Mouse (Mus musculus): ENCODE data around the gene Capn11.

Gene Capn11

GRCm38 (mm10) chr17:45598891-45599290 is 60.2 kb downstream of the Capn11 start:
- no peak for DNase-seq (ENCODE audit: low read depth, low spot score)

GRCm38 (mm10) chr17:45598376-45598775 is 60.7 kb downstream of the Capn11 start:
- no peak for DNase-seq (ENCODE audit: low read depth, low spot score)

DNA sequence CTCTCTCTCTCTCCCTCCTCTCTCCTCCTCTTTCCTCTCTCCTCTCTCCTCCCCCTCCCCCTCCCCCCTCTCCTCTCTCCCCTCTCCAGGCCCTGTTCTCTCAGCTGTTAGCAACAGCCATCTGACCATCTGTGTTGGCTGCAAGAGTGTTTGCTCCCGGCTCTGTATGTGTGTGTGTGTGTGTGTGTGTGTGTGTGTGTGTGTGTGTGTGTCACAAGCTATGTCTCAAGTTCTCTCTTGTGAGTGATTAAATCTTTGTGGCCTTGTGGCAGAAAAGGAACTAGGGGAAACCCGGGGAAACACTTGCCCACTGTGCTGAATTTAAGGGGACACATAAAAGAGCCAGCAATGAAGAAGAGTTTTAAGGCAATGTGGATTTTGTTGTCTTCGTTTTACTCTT is 61.3 kb downstream of the Capn11 start:
- DNase-seq (ENCODE audit: low read depth, low spot score) = no peak

GRCm38 (mm10) chr17:45596631-45597396 is 62.3 kb downstream of the Capn11 start:
- no peak for DNase-seq (ENCODE audit: low read depth, low spot score)

DNA sequence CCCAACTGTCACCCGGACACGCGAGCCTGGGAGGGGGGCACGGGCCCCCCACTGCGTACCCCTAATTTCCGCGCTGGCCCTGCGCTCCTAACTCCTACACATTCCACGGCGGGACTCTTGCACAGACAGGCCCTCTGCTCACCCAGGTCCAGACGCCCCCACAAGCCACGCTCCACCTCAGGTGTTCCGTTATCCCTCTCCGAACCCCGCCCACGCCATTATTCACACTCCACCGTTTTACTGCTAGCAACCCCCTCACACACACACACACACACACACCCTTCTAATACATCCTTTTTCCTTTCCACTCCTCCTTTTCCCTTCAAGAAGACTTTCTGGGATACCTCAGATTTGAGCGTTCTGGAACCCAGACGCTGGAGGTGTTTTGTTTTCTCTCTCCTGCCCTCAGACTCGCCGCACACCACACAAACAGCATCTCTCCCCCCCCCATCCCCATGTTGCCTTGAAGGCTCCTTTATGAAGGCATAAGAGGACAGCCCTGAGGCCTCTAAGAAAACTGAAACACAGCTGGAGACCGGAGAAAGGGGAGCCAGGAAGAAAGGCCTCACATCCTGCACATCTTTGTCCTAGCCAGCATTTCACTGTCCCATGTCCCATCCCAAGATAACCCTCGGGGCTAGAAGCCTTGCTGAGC is 63.3 kb downstream of the Capn11 start:
- no peak for DNase-seq (ENCODE audit: low read depth, low spot score)

GRCm38 (mm10) chr17:45594881-45595735 is 64.0 kb downstream of the Capn11 start:
- no peak for DNase-seq (ENCODE audit: low read depth, low spot score)

- no peak for DNase-seq (ENCODE audit: low read depth, low spot score)
Observed at GRCm38 (mm10) chr17:45594195-45594594, 64.9 kb downstream of the Capn11 start.

GRCm38 (mm10) chr17:45593479-45593878 is 65.6 kb downstream of the Capn11 start:
- no peak for DNase-seq (ENCODE audit: low read depth, low spot score)

DNA sequence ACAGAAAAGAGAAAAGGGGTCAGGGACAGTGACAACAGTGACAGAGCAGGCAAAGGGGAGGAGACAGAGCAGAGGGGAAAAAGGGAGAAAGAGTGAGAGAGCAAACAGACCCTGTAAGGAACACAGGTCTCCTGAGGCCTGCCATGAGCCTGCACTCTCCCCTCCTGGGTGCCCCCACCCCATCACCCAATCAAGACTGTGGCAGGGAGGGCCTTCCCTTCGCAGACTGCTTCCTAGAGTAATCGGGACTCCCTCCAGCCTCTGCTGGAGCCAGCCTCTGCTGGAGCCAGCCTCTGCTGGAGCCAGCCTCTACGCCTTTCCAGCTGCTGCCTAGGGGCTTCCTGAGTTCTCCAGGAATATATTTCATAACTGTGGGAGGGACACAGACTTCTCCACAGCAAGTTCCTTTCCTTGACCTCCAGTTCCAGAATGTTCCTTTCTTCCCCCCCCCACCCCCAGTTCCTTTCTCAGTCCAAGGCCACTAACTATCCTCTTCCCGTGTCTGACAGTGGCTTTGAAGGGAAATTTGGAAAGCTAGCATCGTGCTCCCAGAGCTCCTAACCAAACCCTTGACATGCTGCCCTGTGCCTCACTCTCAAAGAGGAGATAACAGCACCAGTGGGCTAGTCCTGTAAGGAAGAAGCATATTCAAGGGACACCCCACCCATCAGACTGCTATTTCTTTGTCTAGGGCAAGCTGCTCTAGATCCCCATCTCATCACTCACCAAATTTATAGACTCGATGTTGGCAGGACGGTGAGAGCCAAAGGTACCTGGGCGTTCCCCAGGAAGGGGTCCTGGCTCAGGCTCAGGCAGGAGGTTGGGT is 66.3 kb downstream of the Capn11 start:
- DNase-seq (ENCODE audit: low read depth, low spot score) = no peak

GRCm38 (mm10) chr17:45591701-45592605 is 67.2 kb downstream of the Capn11 start:
- no peak for DNase-seq (ENCODE audit: low read depth, low spot score)

DNA sequence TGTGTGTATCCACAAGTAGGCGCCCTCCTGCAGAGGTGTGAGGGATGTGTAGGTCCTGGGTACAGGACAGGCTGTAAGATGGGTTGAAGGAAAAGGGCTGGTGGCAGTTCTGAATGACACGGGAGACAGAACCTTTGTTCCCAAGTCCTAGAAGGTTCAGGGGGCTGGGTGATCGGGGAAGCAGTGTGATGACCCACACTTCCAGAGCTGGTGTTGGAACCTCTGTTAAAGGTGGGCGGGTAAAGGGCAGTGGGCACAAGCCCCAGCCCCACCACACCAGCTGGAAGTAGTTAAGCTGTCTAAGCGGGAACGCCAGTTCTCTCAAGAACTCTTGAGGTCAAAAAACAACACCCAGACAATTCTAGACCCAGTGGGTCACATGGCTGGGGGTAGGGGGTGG is 68.7 kb downstream of the Capn11 start:
- no peak for DNase-seq (ENCODE audit: low read depth, low spot score)

DNA sequence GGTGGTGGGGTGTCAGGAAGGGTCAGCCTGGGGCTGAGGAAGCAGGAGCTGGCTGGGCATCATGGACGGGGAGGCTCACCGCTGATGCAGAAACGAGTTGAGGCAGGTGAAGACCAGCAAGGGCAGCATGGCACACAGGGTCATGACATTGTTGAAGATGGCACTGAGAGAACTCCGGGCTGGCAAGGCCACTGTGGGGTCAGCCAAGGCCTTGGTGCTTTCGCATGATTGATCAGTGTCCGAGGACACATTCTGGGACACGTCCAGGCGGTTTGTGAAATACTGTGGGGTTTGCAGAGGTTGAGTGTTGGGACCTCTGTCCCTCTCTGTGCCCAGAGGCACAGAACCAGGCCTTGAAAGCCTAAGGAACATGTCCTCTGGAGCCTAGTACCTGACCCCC is 69.3 kb downstream of the Capn11 start:
- no peak for DNase-seq (ENCODE audit: low read depth, low spot score)

- no peak for DNase-seq (ENCODE audit: low read depth, low spot score)
Observed at GRCm38 (mm10) chr17:45589236-45589635, 69.9 kb downstream of the Capn11 start.

- no peak for DNase-seq (ENCODE audit: low read depth, low spot score)
Observed at GRCm38 (mm10) chr17:45588370-45588769, 70.8 kb downstream of the Capn11 start.

GRCm38 (mm10) chr17:45586449-45586837 is 72.7 kb downstream of the Capn11 start:
- no peak for DNase-seq (ENCODE audit: low read depth, low spot score)

DNA sequence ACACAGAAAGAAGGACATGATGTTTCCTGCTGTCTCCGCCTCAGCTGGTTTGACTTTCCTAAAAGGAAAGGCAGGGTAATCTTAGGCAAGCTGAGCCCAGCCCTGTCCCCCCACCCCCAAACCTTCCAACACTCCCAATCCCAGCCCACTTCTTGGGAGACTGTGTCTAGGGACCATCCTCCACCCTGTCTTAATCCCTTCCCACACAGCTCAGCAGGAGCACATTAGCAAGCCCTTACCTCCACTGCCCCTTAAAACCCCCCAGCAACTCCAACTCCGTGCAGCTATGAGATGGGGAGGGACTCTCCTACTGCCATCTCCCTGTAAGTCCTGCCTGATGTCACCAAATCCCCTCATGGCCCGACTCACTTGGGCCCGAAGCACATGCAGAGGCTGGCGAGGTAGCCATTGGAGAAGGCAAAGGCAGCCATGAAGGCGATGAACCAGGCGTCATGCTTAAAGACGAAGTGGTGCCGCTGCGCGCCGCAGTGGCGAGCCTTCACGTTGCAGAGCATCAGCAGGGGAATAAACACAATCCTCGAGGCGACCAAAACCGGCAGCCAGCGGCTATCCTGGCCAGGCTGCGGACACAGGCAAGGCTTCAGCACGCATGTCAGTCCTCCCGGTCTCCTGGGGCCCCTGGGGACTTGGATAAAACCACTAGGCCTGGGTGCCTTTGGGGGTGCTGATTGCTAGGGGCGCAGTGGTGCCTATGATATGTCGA is 73.2 kb downstream of the Capn11 start:
- DNase-seq (ENCODE audit: low read depth, low spot score) = no peak

DNA sequence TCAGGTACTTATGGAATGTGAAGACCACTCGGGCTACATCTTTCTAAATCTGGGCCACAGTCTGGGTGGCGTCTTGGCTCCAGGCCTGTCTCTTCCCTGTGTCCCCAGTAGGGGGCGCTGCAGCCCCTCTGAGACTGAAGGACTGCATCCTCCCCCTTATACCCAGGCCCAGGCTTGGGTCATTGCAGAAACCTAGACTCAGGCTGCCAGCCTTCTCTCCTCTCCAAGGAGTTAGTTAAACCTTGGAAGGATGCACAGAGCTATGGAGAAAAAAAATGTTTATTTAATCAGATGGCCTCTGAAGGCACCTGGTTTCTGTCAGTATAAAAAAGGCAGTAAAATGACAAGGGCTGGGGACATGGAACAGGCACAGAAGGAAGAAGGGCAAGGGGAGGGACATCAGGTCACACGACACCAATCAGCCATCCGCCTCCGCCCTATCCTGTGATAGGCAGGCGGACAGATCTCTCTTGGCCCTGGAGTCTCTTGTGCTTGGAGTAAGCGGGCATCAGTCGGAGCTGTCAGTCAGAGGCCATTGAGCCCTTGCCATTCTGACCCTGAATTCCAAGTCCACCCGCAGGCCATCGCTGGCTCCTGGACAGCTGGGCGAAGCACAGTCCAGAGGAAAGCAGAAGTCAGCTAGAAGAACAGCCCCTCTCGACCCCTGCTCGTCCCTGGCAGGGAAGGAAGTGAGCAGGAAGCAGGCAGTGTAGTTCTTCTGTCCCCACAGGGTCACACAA is 74.0 kb downstream of the Capn11 start:
- peak; percentile 81 for DNase-seq (ENCODE audit: low read depth, low spot score)

GRCm38 (mm10) chr17:45584096-45584896 is 74.8 kb downstream of the Capn11 start:
- DNase-seq (ENCODE audit: low read depth, low spot score) = no peak
